Mouse (Mus musculus) cortical plate, adult 2 months (tissue): ENCODE measurements around the gene Nampt. TPM values are rescaled to one million over a fixed set of nuclear protein-coding genes. Genes with fewer than 3 reads are reported as not detected.

Experiments used
- H3K27ac ChIP-seq: fragments of 200-500 bp; 2 replicates; pipeline ENCODE4 v1.5.1; 2012; ENCODE audit warnings: low read length, control low read depth, inconsistent platforms; ENCODE audit not compliant: insufficient read depth
- H3K4me1 ChIP-seq: fragments of 200-500 bp; 2 replicates; pipeline ENCODE4 v1.6.1; 2011; ENCODE audit warnings: low read length; ENCODE audit not compliant: control insufficient read depth, insufficient read depth
- H3K4me3 ChIP-seq: fragments of 200-500 bp; 2 replicates; pipeline ENCODE4 v1.5.1; 2011; ENCODE audit warnings: mild to moderate bottlenecking, low read length, control low read depth; ENCODE audit not compliant: insufficient read depth
- CTCF ChIP-seq: fragments of 200-500 bp; IDR thresholded peaks from 2 replicates; pipeline ENCODE4 v1.5.1; 2011; ENCODE audit warnings: mild to moderate bottlenecking, control low read depth, low read length; ENCODE audit not compliant: insufficient read depth; ENCODE audit errors: extremely low read depth
- POLR2A ChIP-seq: fragments of 200-500 bp; IDR thresholded peaks from 2 replicates; pipeline ENCODE4 v1.6.1; 2011; ENCODE audit warnings: mild to moderate bottlenecking, low read length, control low read depth; ENCODE audit not compliant: insufficient read depth; ENCODE audit errors: extremely low read depth
- polyA plus RNA-seq: library from polyadenylated mRNA; depleted of rRNA; stranded (reverse); fragments of >200 nt; gene quantifications from 2 replicates; pipeline ENCODE4 v1.2.3, GENCODE M21; 2012

The Nampt gene
- polyA plus RNA-seq, 1 experiment = 26.4 TPM

GRCm38 (mm10) chr12:32860820-32861219 lies 41.5 kb downstream of the Nampt start:
- no peaks in the 10 kb centered on the region for H3K4me1 ChIP-seq
- no peak for TF ChIP-seq POLR2A
- TF ChIP-seq CTCF = no peak
- no peak overlapping the region for H3K27ac ChIP-seq
- no peak overlapping the region for H3K4me3 ChIP-seq

GRCm38 (mm10) chr12:32870815-32871214 lies 51.5 kb downstream of the Nampt start:
- no peaks in the 10 kb centered on the region for H3K4me1 ChIP-seq
- H3K27ac ChIP-seq = no peak overlapping the region
- H3K4me3 ChIP-seq = no peak overlapping the region

GRCm38 (mm10) chr12:32877500-32877899 lies 58.2 kb downstream of the Nampt start:
- no peak for TF ChIP-seq POLR2A
- TF ChIP-seq CTCF = no peak

More at GRCm38 (mm10) chr12:32870815-32871214, 51.5 kb downstream of the Nampt start:
- TF ChIP-seq POLR2A (no peak), CTCF (no peak)

GRCm38 (mm10) chr12:32877964-32878571 lies 58.7 kb downstream of the Nampt start:
- Histone ChIP-seq H3K4me3 (no peak overlapping the region), H3K27ac (no peak overlapping the region), H3K4me1 (no peaks in the 10 kb centered on the region)
- no peak for TF ChIP-seq POLR2A
- no peak for TF ChIP-seq CTCF

More at GRCm38 (mm10) chr12:32877500-32877899, 58.2 kb downstream of the Nampt start:
- Histone ChIP-seq H3K4me1 (no peaks in the 10 kb centered on the region), H3K4me3 (no peak overlapping the region), H3K27ac (no peak overlapping the region)

GRCm38 (mm10) chr12:32879371-32879770 lies 60.0 kb downstream of the Nampt start:
- Histone ChIP-seq H3K4me3 (no peak overlapping the region), H3K27ac (no peak overlapping the region)
- TF ChIP-seq CTCF = no peak
- no peak for TF ChIP-seq POLR2A

GRCm38 (mm10) chr12:32884356-32884755 lies 65.0 kb downstream of the Nampt start:
- no peak overlapping the region for H3K4me3 ChIP-seq
- H3K4me1 ChIP-seq = no peaks in the 10 kb centered on the region
- TF ChIP-seq POLR2A = no peak
- no peak for TF ChIP-seq CTCF
- H3K27ac ChIP-seq = no peak overlapping the region

More at GRCm38 (mm10) chr12:32879371-32879770, 60.0 kb downstream of the Nampt start:
- no peaks in the 10 kb centered on the region for H3K4me1 ChIP-seq

GRCm38 (mm10) chr12:32885041-32885440 lies 65.7 kb downstream of the Nampt start:
- no peak overlapping the region for H3K4me3 ChIP-seq
- no peaks in the 10 kb centered on the region for H3K4me1 ChIP-seq
- H3K27ac ChIP-seq = no peak overlapping the region
- TF ChIP-seq CTCF = no peak
- TF ChIP-seq POLR2A = no peak

- no peaks in the 10 kb centered on the region for H3K4me1 ChIP-seq
- no peak overlapping the region for H3K27ac ChIP-seq
- no peak for TF ChIP-seq POLR2A
- TF ChIP-seq CTCF = no peak
- no peak overlapping the region for H3K4me3 ChIP-seq
Observed at GRCm38 (mm10) chr12:32886353-32886752, 67.0 kb downstream of the Nampt start.

- Histone ChIP-seq H3K27ac (no peak overlapping the region), H3K4me1 (no peaks in the 10 kb centered on the region), H3K4me3 (no peak overlapping the region)
- no peak for TF ChIP-seq CTCF
- TF ChIP-seq POLR2A = no peak
Observed at GRCm38 (mm10) chr12:32888226-32888625, 68.9 kb downstream of the Nampt start.

- no peaks in the 10 kb centered on the region for H3K4me1 ChIP-seq
- TF ChIP-seq CTCF (no peak), POLR2A (no peak)
- H3K27ac ChIP-seq = no peak overlapping the region
- H3K4me3 ChIP-seq = no peak overlapping the region
Observed at GRCm38 (mm10) chr12:32889846-32890245, 70.5 kb downstream of the Nampt start.
